Mouse (Mus musculus): ENCODE data around the gene Tmc3. TPM values are rescaled to one million over a fixed set of nuclear protein-coding genes. Genes with fewer than 3 reads are reported as not detected.

Gene Tmc3
- total RNA-seq, 2 experiments from 2014 or later, result 0.72 to 1.5 TPM

DNA sequence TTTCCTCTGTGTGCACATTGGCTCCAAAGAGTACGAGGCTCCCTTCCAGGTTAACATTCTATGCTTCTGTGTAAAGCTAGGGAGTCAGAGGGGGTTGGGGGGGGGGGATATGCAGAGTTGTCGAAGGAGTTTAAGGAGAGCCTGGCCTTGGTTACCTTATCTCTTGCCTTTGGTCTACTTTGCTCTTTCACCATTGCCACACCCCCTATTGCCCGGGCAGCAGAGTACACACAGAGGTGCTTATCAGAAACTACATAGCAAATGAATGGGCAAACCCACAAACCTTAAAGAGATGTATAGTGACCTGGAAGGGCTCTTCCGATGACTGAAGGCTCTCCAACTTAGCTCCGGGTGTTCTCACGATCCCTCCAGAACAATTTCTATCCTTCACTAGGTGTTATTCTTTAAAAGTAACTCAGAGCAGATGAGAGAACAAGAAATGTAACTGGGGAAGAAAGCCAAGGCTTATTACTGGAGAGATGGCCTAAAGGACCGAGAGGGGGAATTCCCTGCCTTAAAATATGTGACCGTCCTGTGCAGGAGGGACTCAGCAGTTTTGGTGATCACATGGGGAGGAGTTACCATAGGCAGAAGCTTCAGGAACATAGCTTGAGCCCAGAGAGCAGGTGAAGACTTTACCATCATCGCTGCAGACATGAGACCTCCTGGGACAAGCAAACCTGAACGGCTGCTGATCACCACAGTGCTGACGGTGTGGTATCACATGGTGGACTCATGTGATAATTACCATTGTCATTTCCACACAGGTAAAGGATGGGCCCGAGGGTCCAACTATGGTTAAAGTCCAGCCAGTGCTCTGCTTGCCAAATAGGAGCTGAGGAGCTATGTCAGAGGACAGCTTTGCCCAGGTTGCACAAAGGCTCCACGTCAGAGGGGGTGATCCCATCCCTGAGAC, 14.5 kb downstream of the Tmc3 start:
- DNase-seq, result no peak

DNA sequence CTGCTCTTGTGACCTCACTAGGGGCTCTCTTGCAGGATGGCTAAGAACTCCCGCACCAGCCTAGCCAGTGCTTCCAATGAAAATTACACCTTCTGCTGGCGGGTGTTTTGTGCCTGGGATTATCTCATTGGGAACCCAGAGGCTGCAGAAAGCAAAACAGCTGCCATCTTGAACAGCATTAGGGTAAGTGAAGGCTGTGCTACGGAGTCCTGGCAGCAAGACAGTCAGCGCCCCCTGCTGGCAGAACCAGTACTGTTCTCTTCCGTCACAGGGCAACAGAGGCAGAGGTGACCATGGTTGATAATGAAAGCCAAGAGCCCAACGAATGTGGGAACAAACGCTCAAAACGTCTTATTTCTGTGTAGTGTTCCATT, 15.2 kb downstream of the Tmc3 start:
- DNase-seq, result peak; percentile 65

DNA sequence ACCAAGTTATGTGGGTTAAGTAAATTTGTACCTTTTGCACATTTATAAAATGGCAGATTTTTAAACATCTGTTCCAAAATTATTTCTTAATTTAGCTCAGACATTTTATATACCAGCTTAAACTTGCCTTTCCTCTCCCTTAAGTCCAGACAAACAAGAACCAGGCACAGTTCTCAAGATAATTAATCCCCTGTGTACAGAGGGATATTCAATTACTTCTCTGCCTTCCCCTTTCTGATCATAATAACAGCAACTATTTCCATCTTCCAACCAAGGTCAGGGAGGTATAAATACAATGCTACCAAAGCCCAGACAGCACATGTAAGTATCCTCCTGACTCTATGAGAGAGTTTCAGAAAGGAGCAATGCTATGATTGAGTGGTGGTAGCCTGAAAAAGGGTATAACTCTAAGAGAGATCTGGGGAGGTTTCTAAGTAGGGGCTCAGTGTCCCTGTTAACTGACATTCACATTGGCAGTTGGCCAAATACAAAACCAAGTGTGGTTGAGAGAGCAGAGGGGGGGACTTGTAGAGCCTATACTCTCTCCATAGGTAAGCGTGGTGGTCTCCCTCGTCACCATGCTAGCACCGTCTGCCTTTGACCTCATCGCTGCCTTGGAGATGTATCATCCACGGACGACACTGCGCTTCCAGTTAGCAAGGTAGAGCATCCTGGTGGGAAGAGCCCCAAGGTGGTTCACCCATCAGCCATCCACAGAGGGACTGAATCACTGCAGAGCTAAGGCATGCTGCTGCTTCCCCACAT, 19.6 kb downstream of the Tmc3 start:
- DNase-seq, result no peak

- DNase-seq, result no peak
Observed at GRCm38 (mm10) chr7:83606796-83607195, 22.1 kb downstream of the Tmc3 start.

GRCm38 (mm10) chr7:83609891-83610290, 25.2 kb downstream of the Tmc3 start:
- DNase-seq, result no peak

DNA sequence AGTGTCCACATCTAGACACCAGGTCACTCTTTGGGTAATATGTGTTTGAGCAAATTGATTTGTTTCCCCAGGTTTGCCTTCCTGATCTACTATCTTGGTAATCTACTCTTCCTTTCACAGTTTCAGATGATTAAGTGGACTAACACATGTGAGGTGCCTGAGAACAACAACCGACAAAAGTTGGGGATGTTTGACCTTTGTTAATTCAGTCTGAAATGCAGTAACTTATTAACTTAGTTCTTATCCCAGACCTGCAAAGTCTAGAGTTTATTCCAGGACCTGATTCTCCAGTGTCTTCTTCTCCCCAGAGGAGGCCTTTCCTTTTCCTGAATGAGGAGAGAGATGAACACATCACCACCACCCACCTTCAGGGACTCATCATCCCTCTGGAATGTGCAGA, 27.2 kb downstream of the Tmc3 start:
- no peak for DNase-seq

DNA sequence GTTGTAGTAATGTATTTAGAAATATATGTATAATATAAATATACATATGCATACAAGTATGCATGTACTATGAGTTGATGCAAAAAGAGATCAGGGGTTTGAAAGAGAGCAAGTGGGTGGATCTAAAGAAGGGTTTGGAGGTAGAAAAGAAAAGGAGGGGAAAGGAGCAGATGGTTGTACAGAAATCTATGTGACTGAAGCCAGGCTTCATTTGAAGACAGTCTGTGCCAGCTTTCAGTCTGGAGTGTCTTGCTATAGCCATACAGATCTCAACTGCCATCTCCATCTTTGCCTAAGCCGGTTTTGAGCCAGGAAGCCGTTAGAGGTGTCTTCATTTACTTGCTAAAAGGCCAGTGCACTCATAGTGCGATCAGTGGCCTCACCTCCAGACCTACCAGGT, 30.5 kb downstream of the Tmc3 start:
- DNase-seq, result no peak

- DNase-seq, result no peak
Observed at GRCm38 (mm10) chr7:83615815-83616214, 31.1 kb downstream of the Tmc3 start.

- DNase-seq, result no peak
Observed at GRCm38 (mm10) chr7:83616268-83616667, 31.5 kb downstream of the Tmc3 start.

DNA sequence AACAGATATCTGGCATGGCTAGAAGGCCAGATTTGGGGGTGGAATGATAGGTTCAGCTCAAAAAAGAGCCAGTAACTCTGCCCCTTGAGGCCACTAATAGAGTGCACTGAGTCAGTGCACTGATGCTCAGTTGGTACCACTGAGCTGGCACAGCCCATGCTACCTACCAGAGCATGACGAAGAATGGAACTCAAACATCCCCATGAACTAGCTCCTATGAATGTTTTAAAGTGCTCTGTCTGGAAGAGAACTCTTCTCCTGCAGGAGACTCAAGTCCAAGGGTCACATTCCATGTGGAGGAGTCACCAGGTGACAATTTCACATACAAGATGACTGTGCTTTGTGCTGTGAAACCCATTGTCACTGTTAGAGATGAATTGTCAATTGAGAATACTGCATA, 34.0 kb downstream of the Tmc3 start:
- no peak for DNase-seq

- DNase-seq, result peak; percentile 36
Observed at GRCm38 (mm10) chr7:83622582-83622981, 37.9 kb downstream of the Tmc3 start.

GRCm38 (mm10) chr7:83624065-83624464, 39.3 kb downstream of the Tmc3 start:
- DNase-seq, result peak; percentile 34

GRCm38 (mm10) chr7:83626557-83627257, 42.0 kb downstream of the Tmc3 start:
- no peak for DNase-seq

- no peak for DNase-seq
Observed at GRCm38 (mm10) chr7:83627369-83627768, 42.6 kb downstream of the Tmc3 start.

- no peak for DNase-seq
Observed at GRCm38 (mm10) chr7:83631073-83631827, 46.5 kb downstream of the Tmc3 start.

DNA sequence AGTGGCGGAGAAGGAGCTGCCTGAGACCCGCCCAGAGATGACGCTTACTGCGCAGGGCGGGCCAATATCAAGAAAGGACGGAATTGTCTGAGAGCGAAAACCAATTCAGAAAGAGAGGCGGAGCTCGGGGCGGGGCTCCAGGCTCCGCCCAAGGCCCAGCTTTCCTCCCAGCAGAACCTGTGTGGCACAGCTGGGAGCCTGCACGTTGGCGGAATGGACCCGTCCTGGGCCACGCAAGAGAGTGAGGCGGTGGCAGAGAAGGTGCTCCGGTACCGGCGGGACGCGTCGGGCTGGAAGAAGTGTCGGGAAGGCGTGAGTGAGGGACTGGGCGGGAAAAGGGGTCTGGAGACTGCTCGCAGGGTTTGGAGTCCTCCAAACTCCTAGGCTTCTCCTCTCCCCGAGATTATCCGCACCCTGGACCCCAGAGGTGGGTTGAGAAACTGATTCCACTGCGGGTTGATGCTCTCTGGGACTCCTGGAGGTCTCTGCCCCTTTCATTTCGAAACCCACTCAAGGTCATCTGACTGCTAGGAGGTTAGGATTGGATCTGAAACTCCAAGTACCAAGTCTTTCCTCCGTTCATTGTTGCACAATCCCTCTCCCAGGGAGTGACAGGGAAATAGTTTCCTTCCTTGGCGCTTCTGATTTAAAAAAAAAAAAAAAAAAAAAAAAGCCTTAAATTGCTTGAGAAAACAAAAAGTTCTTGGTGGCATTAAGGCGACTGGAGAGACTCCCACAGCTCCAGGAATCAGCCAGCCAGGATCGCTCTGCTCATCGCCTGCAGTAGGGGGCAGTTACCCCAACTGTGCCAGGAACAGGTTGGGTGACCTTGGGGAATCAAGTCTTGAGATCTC, 47.3 kb downstream of the Tmc3 start, which contains the start of gene Stard5:
Gene Stard5, plus strand, starts transcription at position 132 of the 854 bp plus-strand sequence.
- peak; percentile 96 for DNase-seq

DNA sequence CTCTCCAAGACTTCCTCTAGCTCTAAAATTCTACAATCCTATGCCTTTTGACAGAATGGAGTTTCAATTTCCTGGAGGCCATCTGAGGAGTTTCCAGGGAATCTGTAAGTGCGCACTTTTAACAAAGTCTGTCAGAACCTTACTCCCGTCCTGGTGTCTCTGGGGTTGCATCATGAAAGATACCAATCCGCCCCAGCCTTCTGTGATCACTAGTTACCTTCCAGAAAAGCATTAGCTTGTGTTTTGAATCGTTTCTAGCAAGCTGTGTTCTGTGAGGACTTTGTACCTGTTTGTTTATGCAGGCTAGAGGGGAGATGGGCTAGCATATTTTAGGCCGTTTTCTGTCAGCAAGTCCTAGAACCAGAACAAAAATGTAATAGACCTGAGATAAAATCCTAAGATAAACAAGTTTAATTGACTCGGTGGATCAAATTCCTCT, 48.0 kb downstream of the Tmc3 start:
- no peak for DNase-seq

DNA sequence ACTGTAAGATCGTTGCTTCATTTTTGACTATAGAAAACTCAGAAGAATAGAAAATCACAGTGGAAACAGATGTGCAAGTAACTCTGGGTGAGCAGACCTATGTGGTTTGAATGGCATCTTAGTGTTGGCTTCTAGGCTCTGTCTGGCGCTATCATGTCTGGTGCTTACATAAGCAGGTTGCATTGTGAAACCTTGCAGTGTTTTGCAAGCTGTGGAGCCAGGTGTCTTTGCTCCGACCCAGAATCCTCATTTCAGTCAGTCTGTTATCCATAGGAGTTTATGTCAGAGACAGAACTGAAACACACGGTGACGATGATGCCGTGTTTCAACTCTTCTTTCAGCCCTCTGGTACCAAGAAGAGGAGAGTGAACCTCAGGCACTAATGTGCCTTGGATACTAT, 49.1 kb downstream of the Tmc3 start:
- DNase-seq, result no peak

DNA sequence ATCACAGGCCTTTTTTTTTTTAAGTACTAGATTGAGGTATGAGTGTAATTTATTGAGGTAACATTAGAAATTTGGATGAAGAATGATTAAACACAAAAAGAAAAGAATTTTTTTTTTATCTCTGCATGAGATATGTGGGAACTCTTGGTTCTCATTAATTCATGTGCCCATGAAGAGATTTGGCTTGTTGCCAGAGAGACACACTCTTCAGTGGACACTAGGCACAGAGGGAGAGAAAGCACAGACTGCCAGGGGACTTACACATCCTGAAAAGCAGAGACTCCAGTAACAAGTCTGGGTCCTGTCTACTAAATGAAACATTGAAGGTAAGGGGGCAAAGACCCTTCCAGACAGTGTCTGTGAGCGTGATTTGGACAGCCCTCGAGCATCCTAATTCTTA, 51.0 kb downstream of the Tmc3 start:
- no peak for DNase-seq

DNA sequence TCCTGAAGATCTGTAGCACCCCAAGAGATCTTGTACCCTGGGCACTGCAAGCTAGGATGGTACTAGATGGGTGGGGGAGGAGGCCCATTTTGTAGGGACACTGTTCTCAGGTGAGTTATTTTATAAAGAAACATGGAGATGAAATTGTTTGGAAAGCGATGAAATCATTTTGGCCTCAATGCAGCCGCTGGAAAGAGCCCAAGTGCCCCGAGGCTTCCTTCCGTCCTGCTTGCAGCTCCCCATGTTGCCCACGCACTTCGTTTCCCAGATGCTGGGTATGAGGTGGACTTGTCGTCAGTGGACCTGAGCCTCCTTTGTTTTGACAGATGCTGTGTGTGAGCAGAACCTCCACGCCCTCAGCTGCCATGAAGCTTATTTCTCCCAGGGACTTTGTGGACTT, 51.7 kb downstream of the Tmc3 start:
- DNase-seq, result no peak
